Comparison of ENCODE assay signal across 24 mouse cellular contexts in genomic region chr5:29712906-29713305, GRCm38 (mm10). TPM values are rescaled to one million over a fixed set of nuclear protein-coding genes. Genes with fewer than 3 reads are reported as not detected.
A peak's percentile ranks its signal among the peaks of the same experiment; 100 is the strongest.
DNase-seq lines count a peak whose midpoint lies in the region; ATAC-seq lines count a peak whose summit lies in the region.
"Had no signal": no experiment of that assay in that cellular context is flagged by ENCODE, and none has a peak within 500 bp of the region (broad histone marks: within the 10 kb centered on the region; RNA-seq: fewer than 3 reads in every experiment).

No protein-coding gene starts in this region.

- H3K4me2 ChIP-seq in heart, embryonic 12.5 days, result no peak overlapping the region

- no peaks in the 10 kb centered on the region for H3K9me3 ChIP-seq in heart, embryonic 12.5 days (replicated peaks)
- H3K9me3 ChIP-seq: G1E had no signal

- H3K27me3 ChIP-seq in heart, embryonic 12.5 days (replicated peaks), result no peaks in the 10 kb centered on the region
- H3K27me3 ChIP-seq: CH12.LX, Patski had no signal

- H3K9ac ChIP-seq in heart, embryonic 12.5 days, result no peak overlapping the region

- H3K4me3 ChIP-seq in heart, embryonic 12.5 days, result no peak overlapping the region

- no peaks in the 10 kb centered on the region for H3K36me3 ChIP-seq in heart, embryonic 12.5 days
- H3K36me3 ChIP-seq: G1E had no signal

- 65% methylated on average over 1 of the region's 1 CpGs for WGBS in heart, embryonic 12.5 days

- no peak for ATAC-seq in heart, embryonic 12.5 days (ENCODE audit: insufficient number of reproducible peaks, low FRiP score)
- ATAC-seq: activated CD4-positive, CD25-positive, alpha-beta regulatory T cell, adult 4 months; CD4-positive, CD25-positive, alpha-beta regulatory T cell, adult 4 months; Patski had no signal

- DNase-seq in ES-CJ7 (ENCODE audit: low read depth, low spot score) (peak; percentile 60), R1 (ENCODE audit: low read depth, low spot score) (peak; percentile 68), ZHBTc4 (ENCODE audit: low read depth, low spot score) (peak; percentile 61)
- no peak for DNase-seq in embryo, embryonic 10.5 days (ENCODE audit: low spot score)
- DNase-seq in urinary bladder, adult 2 months (ENCODE audit: low spot score), result no peak
- DNase-seq: adrenal gland, adult 2 months; adrenal gland, adult 8-10 months; adrenal gland, postnatal 10 days; adrenal gland, postnatal 14 days; adrenal gland, postnatal 25 days; adrenal gland, postnatal 36 days; B cell, adult 2 months; cerebellum, adult 11 months; cerebellum, adult 11-12 months; cerebellum, adult 18-20 months; cerebellum, adult 2 months; cerebellum, adult 8-10 months; cerebellum, adult 9-10 months had no signal

- H3K27ac ChIP-seq in heart, embryonic 12.5 days (ENCODE audit: poor library complexity, severe bottlenecking), result no peak overlapping the region

- no peaks in the 10 kb centered on the region for H3K4me1 ChIP-seq in heart, embryonic 12.5 days (replicated peaks)

RNA-seq across cellular contexts. Expression of gene Dnajb6, which starts 22.6 kb away (rescaled TPM):
- 114 and 115 TPM in 2 replicates for polyA plus RNA-seq in heart, embryonic 12.5 days (2016; fragmentation: Nextera tagmentation; extraction: Ambion mirVana)
- polyA plus RNA-seq in urinary bladder, adult 2 months (2012; rRNA removed), result 92.2 and 100 TPM in 2 replicates

RNA-seq across cellular contexts. Expression of gene Gm5129, which starts 22.8 kb away (rescaled TPM):
- polyA plus RNA-seq in heart, embryonic 12.5 days (2016; fragmentation: Nextera tagmentation; extraction: Ambion mirVana), result not detected in 2 replicates
- not detected in 2 replicates for polyA plus RNA-seq in urinary bladder, adult 2 months (2012; rRNA removed)
- polyA plus RNA-seq: activated CD4-positive, CD25-positive, alpha-beta regulatory T cell, adult 4 months; adrenal gland, adult 2 months; Patski had no signal

Comparison
In these comparisons a context has a peak if more than half of its experiments do, and no peak if none do; other contexts are left out.
1. DNase-seq: peak in ES-CJ7 (single experiment), R1 (single experiment) and ZHBTc4 (single experiment); none in embryo, embryonic 10.5 days (single experiment) and urinary bladder, adult 2 months (single experiment).